Mouse (Mus musculus) kidney, embryonic 15.5 days (tissue): ENCODE results near the gene Wt1. TPM values are rescaled to one million over a fixed set of nuclear protein-coding genes. Genes with fewer than 3 reads are reported as not detected.

Experiments
- ATAC-seq: fragments of 200-750 bp; cut with Nextera tagmentation; replicated peaks from 2 replicates; pipeline ENCODE4 v1.8.0; 2017; ENCODE audit warnings: moderate TSS enrichment; ENCODE audit not compliant: low FRiP score
- H3K27ac ChIP-seq: fragments of 300-500 bp; sonication (generic); 2 replicates; pipeline ENCODE4 v1.5.1; 2015; ENCODE audit warnings: mild to moderate bottlenecking, inconsistent platforms
- H3K27me3 ChIP-seq: fragments of 300-500 bp; sonication (generic); 2 replicates; pipeline ENCODE4 v1.6.1; 2015; ENCODE audit warnings: inconsistent platforms
- H3K36me3 ChIP-seq: fragments of 300-500 bp; sonication (generic); 2 replicates; pipeline ENCODE4 v1.6.1; 2015; ENCODE audit warnings: inconsistent platforms
- H3K4me1 ChIP-seq: fragments of 300-500 bp; sonication (generic); 2 replicates; pipeline ENCODE4 v1.6.1; 2015; ENCODE audit warnings: inconsistent platforms
- H3K4me2 ChIP-seq: fragments of 300-500 bp; sonication (generic); 2 replicates; pipeline ENCODE4 v1.6.1; 2015; ENCODE audit warnings: moderate library complexity, mild to moderate bottlenecking, inconsistent platforms
- H3K4me3 ChIP-seq: fragments of 300-500 bp; sonication (generic); replicated peaks from 2 replicates; pipeline ENCODE4 v1.5.1; 2015; ENCODE audit warnings: mild to moderate bottlenecking, inconsistent platforms
- H3K9ac ChIP-seq: fragments of 300-500 bp; sonication (generic); 2 replicates; pipeline ENCODE4 v1.6.1; 2015; ENCODE audit warnings: mild to moderate bottlenecking, inconsistent platforms
- H3K9me3 ChIP-seq: fragments of 300-500 bp; sonication (generic); replicated peaks from 2 replicates; pipeline ENCODE4 v1.6.1; 2016; ENCODE audit warnings: inconsistent platforms
- WGBS: fragments of 180-500 bp; shearing (Covaris S2); methylation state at CpG from one replicate; pipeline ENCODE4 v1.1.7; 2015; ENCODE audit warnings: mixed read lengths; 5-methylcytosine and 5-hydroxymethylcytosine counted together
- polyA plus RNA-seq: library from polyadenylated mRNA; unstranded; fragments of >200 nt; fragmentation: Nextera tagmentation; extraction: Ambion mirVana; gene quantifications from 2 replicates; pipeline ENCODE4 v1.2.1, GENCODE M21; 2015

The Wt1 gene
- polyA plus RNA-seq, 1 experiment from 2014 or later, result 130 TPM

- Histone ChIP-seq H3K9ac (no peak overlapping the region), H3K36me3 (peaks cover 18% of the 10 kb centered on the region), H3K4me3 (no peak overlapping the region), H3K27me3 (no peaks in the 10 kb centered on the region), H3K27ac (no peak overlapping the region), H3K4me2 (no peak overlapping the region), H3K4me1 (peaks cover 21% of the 10 kb centered on the region), H3K9me3 (no peaks in the 10 kb centered on the region)
- no peak for ATAC-seq
- 79% methylated on average over 7 of the region's 7 CpGs for WGBS
These were observed 26.9 kb upstream of the Wt1 start for GRCm38 (mm10) chr2:105099410-105099809.

- no peaks in the 10 kb centered on the region for H3K9me3 ChIP-seq
- H3K9ac ChIP-seq, result 0 out of 2 replicates have a peak overlapping the region, but pooled peaks have one; percentile 10
- H3K4me1 ChIP-seq, result peaks cover 21% of the 10 kb centered on the region
- no peak overlapping the region for H3K4me3 ChIP-seq
- peak overlapping the region; percentile 48 for H3K27ac ChIP-seq
- ATAC-seq, result no peak
- peaks cover 16% of the 10 kb centered on the region for H3K36me3 ChIP-seq
- H3K4me2 ChIP-seq, result no peak overlapping the region
- 32% methylated on average over 7 of the region's 7 CpGs for WGBS
- no peaks in the 10 kb centered on the region for H3K27me3 ChIP-seq
These were observed 25.8 kb upstream of the Wt1 start for GRCm38 (mm10) chr2:105100541-105100940.

GRCm38 (mm10) chr2:105108703-105109158, 17.6 kb upstream of the Wt1 start:
- H3K9me3 ChIP-seq, result no peaks in the 10 kb centered on the region
- H3K4me1 ChIP-seq, result peaks cover 13% of the 10 kb centered on the region
- no peak overlapping the region for H3K4me3 ChIP-seq
- no peak overlapping the region for H3K4me2 ChIP-seq
- WGBS, result 25% methylated on average over 6 of the region's 6 CpGs
- H3K27ac ChIP-seq, result peak overlapping the region; percentile 38; the same call in 1 of the 2 replicates
- H3K9ac ChIP-seq, result no peak overlapping the region
- ATAC-seq, result peak; percentile 84
- H3K27me3 ChIP-seq, result peaks cover 2% of the 10 kb centered on the region; the same call in 1 of the 2 replicates
- H3K36me3 ChIP-seq, result no peaks in the 10 kb centered on the region

GRCm38 (mm10) chr2:105114074-105114473, 12.3 kb upstream of the Wt1 start:
- no peaks in the 10 kb centered on the region for H3K9me3 ChIP-seq
- no peak for ATAC-seq
- H3K4me1 ChIP-seq, result peaks cover 34% of the 10 kb centered on the region
- no peak overlapping the region for H3K9ac ChIP-seq
- H3K4me2 ChIP-seq, result peak overlapping the region; percentile 20; the same call in 1 of the 2 replicates
- H3K27me3 ChIP-seq, result peaks cover 16% of the 10 kb centered on the region; the same call in 1 of the 2 replicates
- H3K36me3 ChIP-seq, result no peaks in the 10 kb centered on the region
- WGBS, result 23% methylated on average over 9 of the region's 9 CpGs
- peak overlapping the region; percentile 27; the same call in 1 of the 2 replicates for H3K27ac ChIP-seq
- H3K4me3 ChIP-seq, result no peak overlapping the region

GRCm38 (mm10) chr2:105117669-105118068, 8.7 kb upstream of the Wt1 start:
- H3K27me3 ChIP-seq, result peaks cover 38% of the 10 kb centered on the region
- peak; percentile 61 for ATAC-seq

GRCm38 (mm10) chr2:105122216-105122615, 4.1 kb upstream of the Wt1 start:
- no peak overlapping the region for H3K9ac ChIP-seq
- peak overlapping the region; percentile 63 for H3K4me2 ChIP-seq
- 11% methylated on average over 8 of the region's 8 CpGs for WGBS
- H3K4me1 ChIP-seq, result peaks cover 73% of the 10 kb centered on the region
- no peaks in the 10 kb centered on the region for H3K36me3 ChIP-seq
- H3K27me3 ChIP-seq, result peaks cover 73% of the 10 kb centered on the region
- H3K4me3 ChIP-seq, result no peak overlapping the region
- H3K27ac ChIP-seq, result 0 out of 2 replicates have a peak overlapping the region, but pooled peaks have one; percentile 2
- ATAC-seq, result no peak
- H3K9me3 ChIP-seq, result no peaks in the 10 kb centered on the region

More at GRCm38 (mm10) chr2:105117669-105118068, 8.7 kb upstream of the Wt1 start:
- Histone ChIP-seq H3K27ac (peak overlapping the region; percentile 71), H3K9ac (no peak overlapping the region), H3K4me3 (no peak overlapping the region), H3K4me2 (peak overlapping the region; percentile 7; the same call in 1 of the 2 replicates), H3K4me1 (peaks cover 52% of the 10 kb centered on the region), H3K36me3 (no peaks in the 10 kb centered on the region), H3K9me3 (no peaks in the 10 kb centered on the region)
- WGBS, result 19% methylated on average over 8 of the region's 8 CpGs

GRCm38 (mm10) chr2:105122886-105123285, 3.4 kb upstream of the Wt1 start:
- ATAC-seq, result no peak
- no peaks in the 10 kb centered on the region for H3K9me3 ChIP-seq
- peak overlapping the region; percentile 76 for H3K4me3 ChIP-seq
- no peaks in the 10 kb centered on the region for H3K36me3 ChIP-seq
- WGBS, result 1% methylated on average over 27 of the region's 27 CpGs
- peaks cover 73% of the 10 kb centered on the region for H3K4me1 ChIP-seq
- H3K27me3 ChIP-seq, result peaks cover 79% of the 10 kb centered on the region
- peak overlapping the region; percentile 95 for H3K27ac ChIP-seq
- peak overlapping the region; percentile 63 for H3K4me2 ChIP-seq
- peak overlapping the region; percentile 39; the same call in 1 of the 2 replicates for H3K9ac ChIP-seq

- H3K4me1 ChIP-seq, result peaks cover 73% of the 10 kb centered on the region
- peak overlapping the region; percentile 95 for H3K27ac ChIP-seq
- peaks cover 77% of the 10 kb centered on the region for H3K27me3 ChIP-seq
- peak overlapping the region; percentile 63 for H3K4me2 ChIP-seq
- 11% methylated on average over 8 of the region's 8 CpGs for WGBS
- peak overlapping the region; percentile 76 for H3K4me3 ChIP-seq
- H3K36me3 ChIP-seq, result no peaks in the 10 kb centered on the region
- no peak for ATAC-seq
- H3K9ac ChIP-seq, result peak overlapping the region; percentile 39
- no peaks in the 10 kb centered on the region for H3K9me3 ChIP-seq
These were observed 2.9 kb upstream of the Wt1 start for GRCm38 (mm10) chr2:105123431-105123830.

- peak overlapping the region; percentile 76 for H3K4me3 ChIP-seq
- peaks cover 79% of the 10 kb centered on the region for H3K27me3 ChIP-seq
- peak overlapping the region; percentile 63 for H3K4me2 ChIP-seq
- 14% methylated on average over 9 of the region's 9 CpGs for WGBS
- peak overlapping the region; percentile 95 for H3K27ac ChIP-seq
- no peak for ATAC-seq
- H3K9ac ChIP-seq, result peak overlapping the region; percentile 39
- peaks cover 73% of the 10 kb centered on the region for H3K4me1 ChIP-seq
- no peaks in the 10 kb centered on the region for H3K9me3 ChIP-seq
- no peaks in the 10 kb centered on the region for H3K36me3 ChIP-seq
These were observed 2.4 kb upstream of the Wt1 start for GRCm38 (mm10) chr2:105123881-105124280.

GRCm38 (mm10) chr2:105124391-105124790, 1.9 kb upstream of the Wt1 start:
- Histone ChIP-seq H3K4me3 (peak overlapping the region; percentile 76), H3K4me2 (peak overlapping the region; percentile 63), H3K9me3 (no peaks in the 10 kb centered on the region), H3K27ac (peak overlapping the region; percentile 95), H3K4me1 (peaks cover 72% of the 10 kb centered on the region), H3K36me3 (no peaks in the 10 kb centered on the region), H3K9ac (peak overlapping the region; percentile 39), H3K27me3 (peaks cover 80% of the 10 kb centered on the region)
- ATAC-seq, result no peak
- 7% methylated on average over 7 of the region's 7 CpGs for WGBS

GRCm38 (mm10) chr2:105125205-105125604, 1.1 kb upstream of the Wt1 start:
- Histone ChIP-seq H3K36me3 (no peaks in the 10 kb centered on the region), H3K9ac (peak overlapping the region; percentile 76), H3K4me2 (peak overlapping the region; percentile 63), H3K4me1 (peaks cover 71% of the 10 kb centered on the region), H3K4me3 (peak overlapping the region; percentile 76), H3K9me3 (no peaks in the 10 kb centered on the region), H3K27ac (peak overlapping the region; percentile 95), H3K27me3 (peaks cover 84% of the 10 kb centered on the region)
- WGBS, result under 1% methylated on average over 8 of the region's 8 CpGs
- ATAC-seq, result no peak

GRCm38 (mm10) chr2:105125641-105126040, 688 bp upstream of the Wt1 start:
- no peak for ATAC-seq
- Histone ChIP-seq H3K4me1 (peaks cover 71% of the 10 kb centered on the region), H3K4me3 (peak overlapping the region; percentile 76), H3K9me3 (no peaks in the 10 kb centered on the region), H3K36me3 (no peaks in the 10 kb centered on the region), H3K9ac (peak overlapping the region; percentile 76), H3K4me2 (peak overlapping the region; percentile 63), H3K27ac (peak overlapping the region; percentile 95), H3K27me3 (peaks cover 84% of the 10 kb centered on the region)
- 1% methylated on average over 15 of the region's 15 CpGs for WGBS
